ENCODE assay signal across 8 mouse cellular contexts in genomic region chr5:90977244-90977643, GRCm38 (mm10). TPM values are rescaled to one million over a fixed set of nuclear protein-coding genes. Genes with fewer than 3 reads are reported as not detected.
DNase-seq lines count a peak whose midpoint lies in the region; ATAC-seq and TF ChIP-seq lines count a peak whose summit lies in the region.

No protein-coding gene starts in this region.

- no peaks in the 10 kb centered on the region for H3K9me3 ChIP-seq in kidney, embryonic 15.5 days (replicated peaks)

- no peaks in the 10 kb centered on the region for H3K4me1 ChIP-seq in kidney, embryonic 15.5 days
- no peaks in the 10 kb centered on the region for H3K4me1 ChIP-seq in cortical plate, adult 2 months (ENCODE audit: control insufficient read depth, insufficient read depth, low read length)

- no peaks in the 10 kb centered on the region for H3K27me3 ChIP-seq in kidney, embryonic 15.5 days

- no peak overlapping the region for H3K4me3 ChIP-seq in kidney, embryonic 15.5 days (replicated peaks)
- no peak overlapping the region for H3K4me3 ChIP-seq in cortical plate, adult 2 months (ENCODE audit: insufficient read depth, low read length)

- peak; percentile 50 for TF ChIP-seq CTCF in cortical plate, adult 2 months (IDR thresholded peaks at IDR 0.05; ENCODE audit: extremely low read depth, insufficient read depth, low read length)

- no peak overlapping the region for H3K9ac ChIP-seq in kidney, embryonic 15.5 days

- 82% methylated on average over 4 of the region's 4 CpGs for WGBS in kidney, embryonic 15.5 days

- no peak overlapping the region for H3K27ac ChIP-seq in kidney, embryonic 15.5 days
- no peak overlapping the region for H3K27ac ChIP-seq in cortical plate, adult 2 months (ENCODE audit: insufficient read depth, low read length)

- H3K4me2 ChIP-seq in kidney, embryonic 15.5 days: no peak overlapping the region

- H3K36me3 ChIP-seq in kidney, embryonic 15.5 days: no peaks in the 10 kb centered on the region

- no peak for TF ChIP-seq POLR2A in cortical plate, adult 2 months (IDR thresholded peaks at IDR 0.05; ENCODE audit: extremely low read depth, insufficient read depth, low read length)

- DNase-seq in kidney, adult 18-20 months: peak; percentile 55
- peak; percentile 49 to 86 for DNase-seq in adrenal gland, adult (ENCODE audit: inconsistent age in 2 of 2, low spot score in 1 of 2)
- DNase-seq in gastrocnemius, postnatal 4 days (ENCODE audit: low spot score in 2 of 2): peak; percentile 56 to 75
- DNase-seq in layer of hippocampus, adult 18-20 months (ENCODE audit: low spot score in 2 of 2): peak; percentile 51 to 83
- DNase-seq in lung, postnatal 4 days: peak; percentile 49 to 75
- peak; percentile 36 for DNase-seq in skeletal muscle tissue, adult 2 months (ENCODE audit: low read depth, low spot score)

- ATAC-seq in kidney, embryonic 15.5 days (replicated peaks; ENCODE audit: low FRiP score): no peak

RNA-seq across cellular contexts. Expression of gene Mthfd2l, which starts 46.3 kb away (rescaled TPM):
- 47.1 and 61.2 TPM in 2 replicates for polyA plus RNA-seq in kidney, embryonic 15.5 days (2015; fragmentation: Nextera tagmentation; extraction: Ambion mirVana)
- 16.7 and 18.2 TPM in 2 replicates for polyA plus RNA-seq in cortical plate, adult 2 months (2012; rRNA removed)
- 10 to 100 TPM; 22.0 to 22.2 TPM for total RNA-seq in gastrocnemius, postnatal 4 days (2021)
- total RNA-seq in layer of hippocampus, adult 18-20 months (2021): 10 to 100 TPM; 18.8 to 20.3 TPM

RNA-seq across cellular contexts. Expression of gene Epgn, which starts 50.0 kb away (rescaled TPM):
- not detected in 2 replicates for polyA plus RNA-seq in kidney, embryonic 15.5 days (2015; fragmentation: Nextera tagmentation; extraction: Ambion mirVana)
- 0.11 and 0.19 TPM in 2 replicates for polyA plus RNA-seq in cortical plate, adult 2 months (2012; rRNA removed)
- under 1 TPM; 0.56 to 0.73 TPM for total RNA-seq in gastrocnemius, postnatal 4 days (2021)
- total RNA-seq in layer of hippocampus, adult 18-20 months (2021): under 1 TPM; 0.35 to 0.58 TPM
